Mouse (Mus musculus) spleen, postnatal 4 days (tissue): ENCODE measurements around the gene Anks3.
A peak's percentile ranks its signal among the peaks of the same experiment; 100 is the strongest.

Experiments used
- DNase-seq, 2 experiments: peaks; one replicate each; pipeline ENCODE4 v3.0.0; 2022; ENCODE audit warnings: low spot score in 2 of 2

Gene Anks3

GRCm38 (mm10) chr16:4927967-4928366 lies 36.0 kb downstream of the Anks3 start:
- no peak for DNase-seq

GRCm38 (mm10) chr16:4923996-4924395 lies 40.0 kb downstream of the Anks3 start:
- DNase-seq: no peak

GRCm38 (mm10) chr16:4922481-4922880 lies 41.5 kb downstream of the Anks3 start:
- no peak for DNase-seq

GRCm38 (mm10) chr16:4920556-4920955 lies 43.4 kb downstream of the Anks3 start:
- DNase-seq: no peak

GRCm38 (mm10) chr16:4916608-4917007 lies 47.4 kb downstream of the Anks3 start:
- DNase-seq: no peak

- no peak for DNase-seq
Measured at GRCm38 (mm10) chr16:4915931-4916330, 48.1 kb downstream of the Anks3 start.

- DNase-seq: peak; percentile 77 to 92
Measured at GRCm38 (mm10) chr16:4913783-4914735, 49.9 kb downstream of the Anks3 start.

- peak in 1 of 2 experiments; percentile 68 for DNase-seq
Measured at GRCm38 (mm10) chr16:4912907-4913782, 50.9 kb downstream of the Anks3 start.

GRCm38 (mm10) chr16:4912074-4912648 lies 51.8 kb downstream of the Anks3 start:
- DNase-seq: no peak

GRCm38 (mm10) chr16:4910758-4911157 lies 53.2 kb downstream of the Anks3 start:
- no peak for DNase-seq

- no peak for DNase-seq
Measured at GRCm38 (mm10) chr16:4909745-4910144, 54.3 kb downstream of the Anks3 start.

- DNase-seq: peak in 1 of 2 experiments; percentile 35
Measured at GRCm38 (mm10) chr16:4907972-4908371, 56.0 kb downstream of the Anks3 start.

- no peak for DNase-seq
Measured at GRCm38 (mm10) chr16:4907386-4907785, 56.6 kb downstream of the Anks3 start.

GRCm38 (mm10) chr16:4906559-4906958 lies 57.4 kb downstream of the Anks3 start:
- DNase-seq: no peak

- DNase-seq: no peak
Measured at GRCm38 (mm10) chr16:4905591-4905990, 58.4 kb downstream of the Anks3 start.

- DNase-seq: no peak
Measured at GRCm38 (mm10) chr16:4904878-4905277, 59.1 kb downstream of the Anks3 start.

GRCm38 (mm10) chr16:4903491-4904102 lies 60.4 kb downstream of the Anks3 start:
- DNase-seq: no peak

- DNase-seq: no peak
Measured at GRCm38 (mm10) chr16:4902390-4902789, 61.6 kb downstream of the Anks3 start.

- no peak for DNase-seq
Measured at GRCm38 (mm10) chr16:4901167-4901566, 62.8 kb downstream of the Anks3 start.

- DNase-seq: no peak
Measured at GRCm38 (mm10) chr16:4899711-4900110, 64.3 kb downstream of the Anks3 start.

GRCm38 (mm10) chr16:4898881-4899280 lies 65.1 kb downstream of the Anks3 start:
- DNase-seq: peak; percentile 44 to 70
